Mouse (Mus musculus) small intestine, adult 10 weeks (tissue): ENCODE data around the gene Slc6a18. TPM values are rescaled to one million over a fixed set of nuclear protein-coding genes. Genes with fewer than 3 reads are reported as not detected.

Source experiments
- polyA plus RNA-seq: library from polyadenylated mRNA; stranded (reverse); fragments of 350-450 nt; fragmentation: Illumina TruSeq; extraction: RNeasy Lipid Tissue Mini Kit (QIAGEN cat#74804); gene quantifications from one replicate; pipeline ENCODE4 v1.2.3, GENCODE M21; 2014; ENCODE audit warnings: low replicate concordance

Slc6a18 gene
- polyA plus RNA-seq: 0.19 TPM

GRCm38 (mm10) chr13:73677853-73678252, at the start of gene Slc6a18:
Gene Slc6a18, minus strand, starts transcription at chr13:73678023.

GRCm38 (mm10) chr13:73704694-73705325, 27.0 kb upstream of the Slc6a18 start, which contains the start of gene Slc6a19:
Gene Slc6a19, minus strand, starts transcription at chr13:73704865.

GRCm38 (mm10) chr13:73626745-73627549, 50.9 kb downstream of the Slc6a18 start, which contains the start of gene Tert:
Gene Tert, plus strand, starts transcription at chr13:73626911.

Other genes with a start within 250 kb of the Slc6a18 start
- gene Lpcat1, start 210.8 kb downstream of the Slc6a18 start, polyA plus RNA-seq: 2.5 TPM
- 0.78 TPM for gene Slc6a3, start 141.3 kb downstream of the Slc6a18 start, polyA plus RNA-seq
- 70.4 TPM for gene Clptm1l, start 74.0 kb downstream of the Slc6a18 start, polyA plus RNA-seq
- 0.67 TPM for gene Tert, start 51.1 kb downstream of the Slc6a18 start, polyA plus RNA-seq
- 295 TPM for gene Slc6a19, start 26.8 kb upstream of the Slc6a18 start, polyA plus RNA-seq
- 12.3 TPM for gene Slc12a7, start 55.1 kb upstream of the Slc6a18 start, polyA plus RNA-seq
- gene Nkd2, start 169.6 kb upstream of the Slc6a18 start, polyA plus RNA-seq: 2.2 TPM